In genomic region chr19:24873873-24874272, GRCm38 (mm10) we compare ENCODE assay signal across 22 mouse cellular contexts. TPM values are rescaled to one million over a fixed set of nuclear protein-coding genes. Genes with fewer than 3 reads are reported as not detected.
DNase-seq lines count a peak whose midpoint lies in the region; ATAC-seq and TF ChIP-seq lines count a peak whose summit lies in the region.
"Had no signal": no experiment of that assay in that cellular context is flagged by ENCODE, and none has a peak within 500 bp of the region (broad histone marks: within the 10 kb centered on the region; RNA-seq: fewer than 3 reads in every experiment).

No protein-coding gene starts in this region.

- no peak for TF ChIP-seq CTCF in lung, embryonic 14.5 days (IDR thresholded peaks at IDR 0.05; ENCODE audit: low read depth)
- no peak for TF ChIP-seq CTCF in liver, postnatal 0 days (IDR thresholded peaks at IDR 0.05; ENCODE audit: low read depth)

- H3K9ac ChIP-seq in lung, embryonic 14.5 days: no peak overlapping the region
- no peak overlapping the region for H3K9ac ChIP-seq in stomach, embryonic 15.5 days
- no peak overlapping the region for H3K9ac ChIP-seq in liver, postnatal 0 days (replicated peaks)
- H3K9ac ChIP-seq: embryonic facial prominence, embryonic 15.5 days; forebrain, embryonic 15.5 days; heart, embryonic 15.5 days; hindbrain, embryonic 15.5 days; neural tube, embryonic 13.5 days had no signal

- intact Hi-C loops in heart, postnatal 10 days (cut with DNase I): loop anchor here (5.0 kb wide), 2 partner anchors 572 to 587 kb away; no protein-coding TSS in a partner anchor

- no peak overlapping the region for H3K4me2 ChIP-seq in lung, embryonic 14.5 days
- no peak overlapping the region for H3K4me2 ChIP-seq in stomach, embryonic 15.5 days
- H3K4me2 ChIP-seq in liver, postnatal 0 days (ENCODE audit: low read depth, low read length): no peak overlapping the region
- H3K4me2 ChIP-seq: embryonic facial prominence, embryonic 15.5 days; forebrain, embryonic 15.5 days; heart, embryonic 15.5 days; hindbrain, embryonic 15.5 days; neural tube, embryonic 13.5 days had no signal

- DNase-seq in adrenal gland, postnatal 10 days: peak; percentile 20
- no peak for DNase-seq in adrenal gland, adult 2 months
- peak; percentile 48 to 61 for DNase-seq in heart, postnatal 10 days
- DNase-seq in heart, embryonic 10.5 days (ENCODE audit: low spot score): no peak
- peak; percentile 80 for DNase-seq in lung, embryonic 14.5 days
- DNase-seq in lung, postnatal 25 days (ENCODE audit: low spot score): no peak
- DNase-seq in liver, postnatal 0 days: no peak
- DNase-seq: cerebellum, adult 11-12 months; kidney, adult 2 months; right cerebral cortex, postnatal 4 days had no signal

- H3K27me3 ChIP-seq in heart, embryonic 10.5 days (ENCODE audit: insufficient read depth, poor library complexity, severe bottlenecking): peaks cover 11% of the 10 kb centered on the region
- no peaks in the 10 kb centered on the region for H3K27me3 ChIP-seq in lung, embryonic 14.5 days (ENCODE audit: insufficient read depth, low read length)
- no peaks in the 10 kb centered on the region for H3K27me3 ChIP-seq in stomach, embryonic 15.5 days (replicated peaks)
- H3K27me3 ChIP-seq in liver, postnatal 0 days (ENCODE audit: insufficient read depth, low read length): no peaks in the 10 kb centered on the region
- H3K27me3 ChIP-seq: forebrain, embryonic 15.5 days; hindbrain, embryonic 15.5 days had no signal

- no peak overlapping the region for H3K4me3 ChIP-seq in heart, embryonic 10.5 days
- H3K4me3 ChIP-seq in lung, embryonic 14.5 days (ENCODE audit: low read depth, low read length): no peak overlapping the region
- H3K4me3 ChIP-seq in stomach, embryonic 15.5 days (replicated peaks): no peak overlapping the region
- H3K4me3 ChIP-seq in liver, postnatal 0 days (ENCODE audit: low read depth, low read length): no peak overlapping the region
- H3K4me3 ChIP-seq: embryonic facial prominence, embryonic 15.5 days; forebrain, embryonic 15.5 days; heart, embryonic 15.5 days; hindbrain, embryonic 15.5 days; midbrain, embryonic 10.5 days; neural tube, embryonic 13.5 days had no signal

- TF ChIP-seq EP300 in liver, postnatal 0 days (IDR thresholded peaks at IDR 0.05; ENCODE audit: low read depth): no peak

- H3K27ac ChIP-seq in heart, embryonic 10.5 days: no peak overlapping the region
- no peak overlapping the region for H3K27ac ChIP-seq in lung, embryonic 14.5 days (ENCODE audit: low read depth)
- H3K27ac ChIP-seq in stomach, embryonic 15.5 days: no peak overlapping the region
- no peak overlapping the region for H3K27ac ChIP-seq in liver, postnatal 0 days (ENCODE audit: low read depth)
- H3K27ac ChIP-seq: embryonic facial prominence, embryonic 15.5 days; forebrain, embryonic 15.5 days; heart, embryonic 15.5 days; hindbrain, embryonic 15.5 days; midbrain, embryonic 10.5 days; neural tube, embryonic 13.5 days had no signal

- 56% methylated on average over 2 of the region's 2 CpGs for WGBS in heart, embryonic 10.5 days
- 22% methylated on average over 2 of the region's 2 CpGs for WGBS in lung, embryonic 14.5 days
- 37% methylated on average over 2 of the region's 2 CpGs for WGBS in stomach, embryonic 15.5 days
- 52% methylated on average over 2 of the region's 2 CpGs for WGBS in liver, postnatal 0 days (ENCODE audit: insufficient replicate concordance)

- peak; percentile 45; the same call in 1 of the 2 replicates for ATAC-seq in lung, embryonic 14.5 days (ENCODE audit: insufficient read depth)
- peak; percentile 61 for ATAC-seq in stomach, embryonic 15.5 days (ENCODE audit: insufficient read depth, low FRiP score, low read depth)
- ATAC-seq in liver, postnatal 0 days: no peak
- ATAC-seq: forebrain, embryonic 15.5 days had no signal

- H3K9me3 ChIP-seq in heart, embryonic 10.5 days: no peaks in the 10 kb centered on the region
- H3K9me3 ChIP-seq in lung, embryonic 14.5 days (ENCODE audit: low read depth, low read length): no peaks in the 10 kb centered on the region
- H3K9me3 ChIP-seq in stomach, embryonic 15.5 days: no peaks in the 10 kb centered on the region
- H3K9me3 ChIP-seq in liver, postnatal 0 days (ENCODE audit: low read length): no peaks in the 10 kb centered on the region
- H3K9me3 ChIP-seq: embryonic facial prominence, embryonic 15.5 days; forebrain, embryonic 15.5 days; heart, embryonic 15.5 days; hindbrain, embryonic 15.5 days; midbrain, embryonic 10.5 days; neural tube, embryonic 13.5 days had no signal

- H3K4me1 ChIP-seq in heart, embryonic 10.5 days: peaks cover 17% of the 10 kb centered on the region
- 0 out of 2 replicates have a peak, but pooled peaks cover 4% of the 10 kb centered on the region for H3K4me1 ChIP-seq in lung, embryonic 14.5 days (ENCODE audit: insufficient read depth)
- H3K4me1 ChIP-seq in stomach, embryonic 15.5 days: peaks cover 9% of the 10 kb centered on the region; the same call in 1 of the 2 replicates
- H3K4me1 ChIP-seq in liver, postnatal 0 days (ENCODE audit: insufficient read depth): no peaks in the 10 kb centered on the region
- H3K4me1 ChIP-seq: neural tube, embryonic 13.5 days had no signal

- no peaks in the 10 kb centered on the region for H3K36me3 ChIP-seq in heart, embryonic 10.5 days
- no peaks in the 10 kb centered on the region for H3K36me3 ChIP-seq in lung, embryonic 14.5 days (ENCODE audit: insufficient read depth)
- no peaks in the 10 kb centered on the region for H3K36me3 ChIP-seq in stomach, embryonic 15.5 days
- H3K36me3 ChIP-seq in liver, postnatal 0 days (replicated peaks; ENCODE audit: insufficient read depth, low read length): no peaks in the 10 kb centered on the region
- H3K36me3 ChIP-seq: embryonic facial prominence, embryonic 15.5 days; forebrain, embryonic 15.5 days; heart, embryonic 15.5 days; hindbrain, embryonic 15.5 days; midbrain, embryonic 10.5 days; neural tube, embryonic 13.5 days had no signal

RNA-seq across cellular contexts. Expression of gene Gm10053, which starts 1.6 kb away (rescaled TPM):
- 100 to 1,000 TPM; 680 to 715 TPM for total RNA-seq in adrenal gland, postnatal 10 days (2021)
- total RNA-seq in adrenal gland, adult 2 months (2021): 100 to 1,000 TPM; 171 to 375 TPM
- polyA plus RNA-seq in adrenal gland, adult 2 months (2012; rRNA removed): 1.1 and 2.2 TPM in 2 replicates
- 1,000 to 10,000 TPM in 1 of 2 experiments, 100 to 1,000 TPM in 1; 979 to 1,022 TPM for total RNA-seq in heart, postnatal 10 days (2021)
- polyA plus RNA-seq in heart, embryonic 10.5 days (2016; fragmentation: Nextera tagmentation; extraction: Ambion mirVana): 595 and 755 TPM in 2 replicates
- 235 and 240 TPM in 2 replicates for polyA plus RNA-seq in lung, embryonic 14.5 days (2014; fragmentation: Nextera tagmentation; extraction: Ambion mirVana)
- 251 and 260 TPM in 2 replicates for polyA plus RNA-seq in stomach, embryonic 15.5 days (2015; fragmentation: Nextera tagmentation; extraction: Ambion mirVana)
- polyA plus RNA-seq in liver, postnatal 0 days (2015; fragmentation: Nextera tagmentation; extraction: Ambion mirVana): 291 and 307 TPM in 2 replicates

RNA-seq across cellular contexts. Expression of gene Pgm5, which starts 12.2 kb away (rescaled TPM):
- total RNA-seq in adrenal gland, postnatal 10 days (2021): 10 to 100 TPM; 47.4 to 48.7 TPM
- 10 to 100 TPM; 51.9 to 89.1 TPM for total RNA-seq in adrenal gland, adult 2 months (2021)
- polyA plus RNA-seq in adrenal gland, adult 2 months (2012; rRNA removed): 5.3 and 7.3 TPM in 2 replicates
- 10 to 100 TPM; 97.4 to 98.8 TPM for total RNA-seq in heart, postnatal 10 days (2021)
- polyA plus RNA-seq in heart, embryonic 10.5 days (2016; fragmentation: Nextera tagmentation; extraction: Ambion mirVana): 3.2 and 3.6 TPM in 2 replicates
- polyA plus RNA-seq in lung, embryonic 14.5 days (2014; fragmentation: Nextera tagmentation; extraction: Ambion mirVana): 2.7 and 2.9 TPM in 2 replicates
- 10.9 and 11.9 TPM in 2 replicates for polyA plus RNA-seq in stomach, embryonic 15.5 days (2015; fragmentation: Nextera tagmentation; extraction: Ambion mirVana)
- 0.04 TPM in 1 of 2 replicates, not detected in the other for polyA plus RNA-seq in liver, postnatal 0 days (2015; fragmentation: Nextera tagmentation; extraction: Ambion mirVana)
- total RNA-seq: CH12.LX; monocyte, adult 5-6 weeks had no signal

RNA-seq across cellular contexts. Expression of gene Foxd4, which starts 27.1 kb away (rescaled TPM):
- not detected for total RNA-seq in adrenal gland, postnatal 10 days (2021)
- total RNA-seq in adrenal gland, adult 2 months (2021): not detected
- not detected in 2 replicates for polyA plus RNA-seq in adrenal gland, adult 2 months (2012; rRNA removed)
- not detected for total RNA-seq in heart, postnatal 10 days (2021)
- not detected in 2 replicates for polyA plus RNA-seq in heart, embryonic 10.5 days (2016; fragmentation: Nextera tagmentation; extraction: Ambion mirVana)
- not detected in 2 replicates for polyA plus RNA-seq in lung, embryonic 14.5 days (2014; fragmentation: Nextera tagmentation; extraction: Ambion mirVana)
- not detected in 2 replicates for polyA plus RNA-seq in stomach, embryonic 15.5 days (2015; fragmentation: Nextera tagmentation; extraction: Ambion mirVana)
- 0.14 and 0.21 TPM in 2 replicates for polyA plus RNA-seq in liver, postnatal 0 days (2015; fragmentation: Nextera tagmentation; extraction: Ambion mirVana)
- total RNA-seq: CH12.LX; gastrocnemius, adult 18-20 months; layer of hippocampus, adult 18-20 months; monocyte, adult 5-6 weeks had no signal
- polyA plus RNA-seq: embryonic facial prominence, embryonic 15.5 days; forebrain, embryonic 15.5 days; heart, embryonic 15.5 days; kidney, adult 2 months; neural tube, embryonic 13.5 days; thymus, postnatal 0 days had no signal

Comparison
In these comparisons a context has a peak if more than half of its experiments do, and no peak if none do; other contexts are left out.
1. DNase-seq: peak in adrenal gland, postnatal 10 days (single experiment), heart, postnatal 10 days (2 of 2) and lung, embryonic 14.5 days (single experiment); none in adrenal gland, adult 2 months (single experiment), heart, embryonic 10.5 days (single experiment), lung, postnatal 25 days (single experiment) and liver, postnatal 0 days (single experiment).
2. RNA of gene Gm10053, which starts 1.6 kb away (polyA plus RNA-seq): 595 to 755 TPM in heart, embryonic 10.5 days, 291 to 307 TPM in liver, postnatal 0 days, 251 to 260 TPM in stomach, embryonic 15.5 days and 235 to 240 TPM in lung, embryonic 14.5 days; 1.1 to 2.2 TPM in adrenal gland, adult 2 months; every median in the first group is over 10 times any median in the second.